Mouse (Mus musculus) Patski (cell line): ENCODE measurements around the gene Gm49486. TPM values are rescaled to one million over a fixed set of nuclear protein-coding genes. Genes with fewer than 3 reads are reported as not detected.

Source experiments
- ATAC-seq: fragments of 100-300 bp; one replicate; pipeline ENCODE4 v1.8.0; 2021
- CTCF ChIA-PET: fragments of 350-600 bp; sonication (Branson Sonifier 250); formaldehyde crosslinking; loops from one replicate; lab custom pipeline; 2022; ENCODE audit warnings: inconsistent platforms; lab: Charles Lee
- POLR2A ChIA-PET: fragments of 350-600 bp; sonication (Branson Sonifier 250); formaldehyde crosslinking; loops from one replicate; lab custom pipeline; 2022; ENCODE audit warnings: antibody characterized with exemption, inconsistent platforms; lab: Charles Lee
- DNase-seq: peaks from one replicate; pipeline ENCODE4 v3.0.0-alpha.2; 2011; ENCODE audit warnings: low read depth, low spot score
- H3K27me3 ChIP-seq: fragments of 371-371 bp; one replicate; pipeline ENCODE4 v1.5.1; 2021
- CTCF ChIP-seq: fragments of 100-300 bp; IDR thresholded peaks from one replicate; pipeline ENCODE4 v1.5.1; 2021
- in situ Hi-C: fragments of 300-500 bp; cut with MboI; formaldehyde crosslinking; loops from 3 replicates; pipeline ENCODE4 v1.11.1; 2018; ENCODE audit warnings: low pct_unique_long_range_greater_than_20kb, mixed read lengths
- polyA plus RNA-seq: library from polyadenylated mRNA; unstranded; gene quantifications from one replicate; pipeline ENCODE4 v1.2.3, GENCODE M21; 2021

The Gm49486 gene
- polyA plus RNA-seq, 1 experiment from 2014 or later, result 3.5 TPM

GRCm38 (mm10) chr15:79285399-79285798 lies 56.2 kb downstream of the Gm49486 start, which contains the start of gene Baiap2l2:
Gene Baiap2l2 (minus strand): TSS chr15:79285537.
- in situ Hi-C loops, result no loop called here
- TF ChIP-seq CTCF, result no peak
- CTCF ChIA-PET, result no interaction called here
- POLR2A ChIA-PET, result interaction anchor here (0.5 to 1.7 kb wide), 3 partner anchors 14 to 37 kb away, joined by 3 to 4 read pairs (median 3); no protein-coding TSS in a partner anchor
- DNase-seq (peak; percentile 47), ATAC-seq (peak; percentile 45)
- H3K27me3 ChIP-seq, result no peaks in the 10 kb centered on the region

GRCm38 (mm10) chr15:79286141-79286540 lies 57.0 kb downstream of the Gm49486 start:
- ChIA-PET POLR2A (interaction anchor here (0.5 kb wide), 1 partner anchor 37 kb away, joined by 4 read pairs; no protein-coding TSS in a partner anchor), CTCF (no interaction called here)
- TF ChIP-seq CTCF, result no peak
- in situ Hi-C loops, result no loop called here
- no peaks in the 10 kb centered on the region for H3K27me3 ChIP-seq
- ATAC-seq (no peak), DNase-seq (no peak)

- no peak for ATAC-seq
- CTCF ChIA-PET, result no interaction called here
- no peak for TF ChIP-seq CTCF
- H3K27me3 ChIP-seq, result no peaks in the 10 kb centered on the region
- POLR2A ChIA-PET, result interaction anchor here (1.4 kb wide), 1 partner anchor 11 kb away, joined by 4 read pairs; no protein-coding TSS in a partner anchor
- no peak for DNase-seq
- in situ Hi-C loops, result no loop called here
Measured at GRCm38 (mm10) chr15:79287091-79287490, 57.9 kb downstream of the Gm49486 start.

- POLR2A ChIA-PET, result interaction anchor here (1.4 kb wide), 1 partner anchor 10 kb away, joined by 4 read pairs; no protein-coding TSS in a partner anchor
- no peak for TF ChIP-seq CTCF
- no peaks in the 10 kb centered on the region for H3K27me3 ChIP-seq
- DNase-seq (no peak), ATAC-seq (no peak)
- in situ Hi-C loops, result no loop called here
- CTCF ChIA-PET, result no interaction called here
Measured at GRCm38 (mm10) chr15:79288387-79288786, 59.2 kb downstream of the Gm49486 start.

GRCm38 (mm10) chr15:79289441-79289840 lies 60.2 kb downstream of the Gm49486 start:
- POLR2A ChIA-PET, result interaction anchor here (1.7 kb wide), 1 partner anchor 11 kb away, joined by 3 read pairs; no protein-coding TSS in a partner anchor
- ATAC-seq (no peak), DNase-seq (no peak)
- CTCF ChIA-PET, result no interaction called here
- in situ Hi-C loops, result no loop called here
- H3K27me3 ChIP-seq, result no peaks in the 10 kb centered on the region
- TF ChIP-seq CTCF, result no peak

GRCm38 (mm10) chr15:79290340-79290739 lies 61.1 kb downstream of the Gm49486 start:
- CTCF ChIA-PET, result interaction anchor here (0.6 kb wide), 1 partner anchor 47 kb away, joined by 3 read pairs; no protein-coding TSS in a partner anchor
- TF ChIP-seq CTCF, result no peak
- in situ Hi-C loops, result no loop called here
- ATAC-seq (no peak), DNase-seq (no peak)
- POLR2A ChIA-PET, result interaction anchor here (1.7 kb wide), 1 partner anchor 10 kb away, joined by 3 read pairs; no protein-coding TSS in a partner anchor
- H3K27me3 ChIP-seq, result no peaks in the 10 kb centered on the region

GRCm38 (mm10) chr15:79292779-79293178 lies 63.6 kb downstream of the Gm49486 start:
- no peak for TF ChIP-seq CTCF
- CTCF ChIA-PET, result no interaction called here

GRCm38 (mm10) chr15:79298553-79298952 lies 69.4 kb downstream of the Gm49486 start:
- H3K27me3 ChIP-seq, result no peaks in the 10 kb centered on the region
- no peak for TF ChIP-seq CTCF
- ChIA-PET CTCF (interaction anchor here (1.5 kb wide), 1 partner anchor 56 kb away, joined by 4 read pairs; no protein-coding TSS in a partner anchor), POLR2A (interaction anchor here (1.0 kb wide), 1 partner anchor 11 kb away, joined by 4 read pairs; no protein-coding TSS in a partner anchor)
- ATAC-seq (peak; percentile 12), DNase-seq (no peak)
- in situ Hi-C loops, result no loop called here

More at GRCm38 (mm10) chr15:79292779-79293178, 63.6 kb downstream of the Gm49486 start:
- POLR2A ChIA-PET, result no interaction called here
- in situ Hi-C loops, result no loop called here
- no peaks in the 10 kb centered on the region for H3K27me3 ChIP-seq
- no peak for ATAC-seq
- no peak for DNase-seq

GRCm38 (mm10) chr15:79299563-79300155 lies 70.5 kb downstream of the Gm49486 start:
- ChIA-PET CTCF (interaction anchor here (1.2 to 1.5 kb wide), 2 partner anchors 23 to 57 kb away, joined by 4 read pairs; no protein-coding TSS in a partner anchor), POLR2A (interaction anchor here (0.6 to 1.0 kb wide), 5 partner anchors 10 to 48 kb away, joined by 3 to 5 read pairs (median 3); partner anchors contain the start of gene Baiap2l2)
- peak; percentile 27 for ATAC-seq
- DNase-seq, result peak; percentile 79
- H3K27me3 ChIP-seq, result no peaks in the 10 kb centered on the region
- in situ Hi-C loops, result no loop called here
- no peak for TF ChIP-seq CTCF

- no peak for DNase-seq
- no peak for TF ChIP-seq CTCF
- CTCF ChIA-PET, result interaction anchor here (0.9 kb wide), 1 partner anchor 65 kb away, joined by 3 read pairs; no protein-coding TSS in a partner anchor
Measured at GRCm38 (mm10) chr15:79303725-79304124, 74.5 kb downstream of the Gm49486 start.

GRCm38 (mm10) chr15:79304832-79305231 lies 75.6 kb downstream of the Gm49486 start:
- no peak for DNase-seq
- no peak for TF ChIP-seq CTCF
- ChIA-PET POLR2A (interaction anchor here (0.9 kb wide), 1 partner anchor 45 kb away, joined by 3 read pairs; no protein-coding TSS in a partner anchor), CTCF (no interaction called here)
- in situ Hi-C loops, result no loop called here
- no peaks in the 10 kb centered on the region for H3K27me3 ChIP-seq
- no peak for ATAC-seq

More at GRCm38 (mm10) chr15:79303725-79304124, 74.5 kb downstream of the Gm49486 start:
- no peak for ATAC-seq
- in situ Hi-C loops, result no loop called here
- H3K27me3 ChIP-seq, result no peaks in the 10 kb centered on the region
- POLR2A ChIA-PET, result no interaction called here
